Mouse (Mus musculus) heart, embryonic 10.5 days (tissue): ENCODE data around the gene Kcnh4. TPM values are rescaled to one million over a fixed set of nuclear protein-coding genes. Genes with fewer than 3 reads are reported as not detected.
A peak's percentile ranks its signal among the peaks of the same experiment; 100 is the strongest.

Source experiments
- DNase-seq: peaks from one replicate; pipeline ENCODE4 v3.0.0-alpha.2; 2017; ENCODE audit warnings: low spot score
- H3K27ac ChIP-seq: fragments of 300-500 bp; sonication (generic); 2 replicates; pipeline ENCODE4 v1.5.1; 2016; ENCODE audit warnings: mild to moderate bottlenecking
- H3K27me3 ChIP-seq: fragments of 300-500 bp; sonication (generic); 2 replicates; pipeline ENCODE4 v1.6.1; 2016; ENCODE audit warnings: mild to moderate bottlenecking; ENCODE audit not compliant: poor library complexity, insufficient read depth, severe bottlenecking
- H3K36me3 ChIP-seq: fragments of 300-500 bp; sonication (generic); 2 replicates; pipeline ENCODE4 v1.6.1; 2016; ENCODE audit warnings: mild to moderate bottlenecking, moderate library complexity
- H3K4me1 ChIP-seq: fragments of 300-500 bp; sonication (generic); 2 replicates; pipeline ENCODE4 v1.6.1; 2016; ENCODE audit warnings: mild to moderate bottlenecking
- H3K4me3 ChIP-seq: fragments of 300-500 bp; sonication (generic); 2 replicates; pipeline ENCODE4 v1.5.1; 2016; ENCODE audit warnings: mild to moderate bottlenecking, moderate library complexity
- H3K9me3 ChIP-seq: fragments of 300-500 bp; sonication (generic); 2 replicates; pipeline ENCODE4 v1.6.1; 2016; ENCODE audit warnings: mild to moderate bottlenecking, moderate library complexity
- WGBS: fragments of 180-500 bp; shearing (Covaris S2); methylation state at CpG from one replicate; pipeline ENCODE4 v1.1.7; 2016; 5-methylcytosine and 5-hydroxymethylcytosine counted together
- polyA plus RNA-seq: library from polyadenylated mRNA; unstranded; fragments of >200 nt; fragmentation: Nextera tagmentation; extraction: Ambion mirVana; gene quantifications from 2 replicates; pipeline ENCODE4 v1.2.1, GENCODE M21; 2016

The Kcnh4 gene
- polyA plus RNA-seq, 1 experiment from 2014 or later = not detected

- peak; percentile 84 for DNase-seq
- Histone ChIP-seq H3K9me3 (no peaks in the 10 kb centered on the region), H3K36me3 (peaks cover 62% of the 10 kb centered on the region), H3K27ac (peak within 1 kb of the TSS; percentile 98), H3K27me3 (no peaks in the 10 kb centered on the region), H3K4me1 (peaks cover 45% of the 10 kb centered on the region), H3K4me3 (peak within 1 kb of the TSS; percentile 99)
- 4% methylated on average over 46 of the region's 48 CpGs for WGBS
These were observed 47.7 kb downstream of the Kcnh4 start, which contains the start of gene Kat2a for GRCm38 (mm10) chr11:100711783-100712615. Gene Kat2a (minus strand): TSS chr11:100712465.

- WGBS = 81% methylated on average over 4 of the region's 4 CpGs
- H3K9me3 ChIP-seq = no peaks in the 10 kb centered on the region
- peaks cover 45% of the 10 kb centered on the region for H3K4me1 ChIP-seq
- no peak overlapping the region for H3K4me3 ChIP-seq
- H3K36me3 ChIP-seq = peaks cover 62% of the 10 kb centered on the region
- no peak for DNase-seq
- no peak overlapping the region for H3K27ac ChIP-seq
- no peaks in the 10 kb centered on the region for H3K27me3 ChIP-seq
These were observed 48.8 kb downstream of the Kcnh4 start for GRCm38 (mm10) chr11:100710977-100711376.

GRCm38 (mm10) chr11:100710528-100710927 lies 49.2 kb downstream of the Kcnh4 start:
- Histone ChIP-seq H3K27me3 (no peaks in the 10 kb centered on the region), H3K36me3 (peaks cover 62% of the 10 kb centered on the region)

GRCm38 (mm10) chr11:100709201-100709810 lies 50.4 kb downstream of the Kcnh4 start:
- Histone ChIP-seq H3K27ac (no peak overlapping the region), H3K27me3 (no peaks in the 10 kb centered on the region), H3K9me3 (no peaks in the 10 kb centered on the region), H3K4me1 (peaks cover 41% of the 10 kb centered on the region), H3K36me3 (peaks cover 67% of the 10 kb centered on the region), H3K4me3 (no peak overlapping the region)
- 87% methylated on average over 9 of the region's 9 CpGs for WGBS
- DNase-seq = no peak

More at GRCm38 (mm10) chr11:100710528-100710927, 49.2 kb downstream of the Kcnh4 start:
- no peak for DNase-seq
- 93% methylated on average over 15 of the region's 15 CpGs for WGBS
- peaks cover 45% of the 10 kb centered on the region for H3K4me1 ChIP-seq
- no peaks in the 10 kb centered on the region for H3K9me3 ChIP-seq
- H3K4me3 ChIP-seq = no peak overlapping the region
- no peak overlapping the region for H3K27ac ChIP-seq

GRCm38 (mm10) chr11:100705095-100705747 lies 54.5 kb downstream of the Kcnh4 start:
- Histone ChIP-seq H3K4me3 (no peak overlapping the region), H3K9me3 (no peaks in the 10 kb centered on the region), H3K4me1 (peaks cover 20% of the 10 kb centered on the region), H3K27me3 (peaks cover 16% of the 10 kb centered on the region; the same call in 1 of the 2 replicates), H3K36me3 (peaks cover 60% of the 10 kb centered on the region), H3K27ac (no peak overlapping the region)
- 91% methylated on average over 23 of the region's 23 CpGs for WGBS
- no peak for DNase-seq

GRCm38 (mm10) chr11:100703851-100704531 lies 55.8 kb downstream of the Kcnh4 start, which contains the start of gene Dhx58:
Gene Dhx58 (minus strand): TSS chr11:100704271.
- H3K27me3 ChIP-seq = peaks cover 16% of the 10 kb centered on the region; the same call in 1 of the 2 replicates
- H3K36me3 ChIP-seq = peaks cover 48% of the 10 kb centered on the region
- no peak within 1 kb of the TSS for H3K27ac ChIP-seq
- WGBS = 69% methylated on average over 7 of the region's 7 CpGs
- no peak for DNase-seq
- no peaks in the 10 kb centered on the region for H3K9me3 ChIP-seq
- no peak within 1 kb of the TSS for H3K4me3 ChIP-seq
- peaks cover 18% of the 10 kb centered on the region for H3K4me1 ChIP-seq

- Histone ChIP-seq H3K27me3 (peaks cover 16% of the 10 kb centered on the region; the same call in 1 of the 2 replicates), H3K27ac (no peak overlapping the region), H3K4me1 (peaks cover 18% of the 10 kb centered on the region), H3K9me3 (no peaks in the 10 kb centered on the region), H3K36me3 (peaks cover 42% of the 10 kb centered on the region), H3K4me3 (no peak overlapping the region)
- WGBS = 65% methylated on average over 11 of the region's 11 CpGs
- DNase-seq = no peak
These were observed 56.4 kb downstream of the Kcnh4 start for GRCm38 (mm10) chr11:100703366-100703765.

- H3K27me3 ChIP-seq = peaks cover 16% of the 10 kb centered on the region; the same call in 1 of the 2 replicates
- H3K4me3 ChIP-seq = peak overlapping the region; percentile 40; the same call in 1 of the 2 replicates
- no peak for DNase-seq
- H3K36me3 ChIP-seq = peaks cover 38% of the 10 kb centered on the region
- peaks cover 18% of the 10 kb centered on the region for H3K4me1 ChIP-seq
- H3K9me3 ChIP-seq = no peaks in the 10 kb centered on the region
- H3K27ac ChIP-seq = no peak overlapping the region
- WGBS = 42% methylated on average over 7 of the region's 7 CpGs
These were observed 56.8 kb downstream of the Kcnh4 start for GRCm38 (mm10) chr11:100702906-100703305.

GRCm38 (mm10) chr11:100702081-100702851 lies 57.5 kb downstream of the Kcnh4 start:
- no peaks in the 10 kb centered on the region for H3K9me3 ChIP-seq
- DNase-seq = peak; percentile 86
- peaks cover 16% of the 10 kb centered on the region; the same call in 1 of the 2 replicates for H3K27me3 ChIP-seq
- peaks cover 18% of the 10 kb centered on the region for H3K4me1 ChIP-seq
- H3K27ac ChIP-seq = no peak overlapping the region
- 36% methylated on average over 19 of the region's 19 CpGs for WGBS
- peaks cover 31% of the 10 kb centered on the region for H3K36me3 ChIP-seq
- peak overlapping the region; percentile 40; the same call in 1 of the 2 replicates for H3K4me3 ChIP-seq

GRCm38 (mm10) chr11:100701301-100701700 lies 58.4 kb downstream of the Kcnh4 start:
- Histone ChIP-seq H3K4me3 (peak overlapping the region; percentile 43), H3K36me3 (peaks cover 22% of the 10 kb centered on the region), H3K27me3 (peaks cover 18% of the 10 kb centered on the region; the same call in 1 of the 2 replicates), H3K27ac (no peak overlapping the region), H3K9me3 (no peaks in the 10 kb centered on the region), H3K4me1 (peaks cover 18% of the 10 kb centered on the region)
- no peak for DNase-seq
- WGBS = 5% methylated on average over 14 of the region's 14 CpGs

GRCm38 (mm10) chr11:100700710-100701109 lies 59.0 kb downstream of the Kcnh4 start:
- Histone ChIP-seq H3K4me3 (no peak overlapping the region), H3K4me1 (peaks cover 18% of the 10 kb centered on the region), H3K27me3 (peaks cover 18% of the 10 kb centered on the region; the same call in 1 of the 2 replicates), H3K27ac (no peak overlapping the region), H3K36me3 (peaks cover 16% of the 10 kb centered on the region), H3K9me3 (no peaks in the 10 kb centered on the region)
- 71% methylated on average over 3 of the region's 3 CpGs for WGBS
- no peak for DNase-seq
